Mouse (Mus musculus) G1E (cell line): ENCODE data around the gene Rai1. TPM values are rescaled to one million over a fixed set of nuclear protein-coding genes. Genes with fewer than 3 reads are reported as not detected.

Source experiments
- ATAC-seq: 2 replicates; pipeline ENCODE4 v1.8.0; 2016; ENCODE audit warnings: mild to moderate bottlenecking; ENCODE audit not compliant: insufficient number of reproducible peaks, poor library complexity, low FRiP score, severe bottlenecking; ENCODE audit errors: extremely low read depth
- DNase-seq: peaks from one replicate; pipeline ENCODE4 v3.0.0; 2012; ENCODE audit warnings: low spot score
- H3K27me3 ChIP-seq: 2 replicates; pipeline ENCODE4 v1.6.1; 2012; ENCODE audit warnings: mild to moderate bottlenecking, low read length, inconsistent platforms; ENCODE audit not compliant: insufficient read depth
- H3K36me3 ChIP-seq: replicated peaks from 2 replicates; pipeline ENCODE3; 2012; ENCODE audit warnings: mild to moderate bottlenecking, inconsistent platforms
- H3K4me1 ChIP-seq: 2 replicates; pipeline ENCODE4 v1.6.1; 2012; ENCODE audit warnings: low read depth, low read length, inconsistent platforms, mixed read lengths; ENCODE audit not compliant: insufficient read depth
- H3K4me3 ChIP-seq: 2 replicates; pipeline ENCODE4 v1.5.1; 2012; ENCODE audit warnings: low read depth, mild to moderate bottlenecking, inconsistent platforms, low read length, moderate library complexity, mixed read lengths
- H3K9me3 ChIP-seq: replicated peaks from 2 replicates; pipeline ENCODE4 v1.6.1; 2012; ENCODE audit warnings: inconsistent platforms
- CTCF ChIP-seq: IDR thresholded peaks from 2 replicates; pipeline ENCODE4 v1.5.1; 2012; ENCODE audit warnings: low read depth, low read length, inconsistent platforms, mixed read lengths
- GATA1 ChIP-seq: IDR thresholded peaks from 2 replicates; pipeline ENCODE4 v1.6.1; 2012; ENCODE audit warnings: borderline replicate concordance, low read length, inconsistent platforms, mixed read lengths
- GATA2 ChIP-seq: IDR thresholded peaks from 2 replicates; pipeline ENCODE4 v1.6.1; 2012; ENCODE audit warnings: low read depth, low read length, inconsistent platforms, borderline replicate concordance
- POLR2AphosphoS5 ChIP-seq: IDR thresholded peaks from 2 replicates; pipeline ENCODE4 v1.6.1; 2012; ENCODE audit warnings: low read depth, low read length, inconsistent platforms; ENCODE audit not compliant: insufficient replicate concordance
- TAL1 ChIP-seq: conservative IDR thresholded peaks from 2 replicates; pipeline ENCODE4 v1.6.1; 2012; ENCODE audit warnings: low read depth, low read length, inconsistent platforms, mixed read lengths
- polyA plus RNA-seq: library from polyadenylated mRNA; stranded (reverse); fragments of >175 nt; gene quantifications from 2 replicates; pipeline ENCODE4 v1.2.3, GENCODE M21; 2012
- total RNA-seq, 2 experiments: library from RNA; stranded (forward) in 1 of 2; stranded (reverse) in 1 of 2; fragments of 200-1000 nt in 1 of 2; fragments of >200 nt in 1 of 2; fragmentation: Nextera tagmentation in 1 of 2; gene quantifications; 2 replicates each; pipeline ENCODE4 v1.2.3; 2014 to 2017

The Rai1 gene
- total and polyA plus RNA-seq, 3 experiments = 10.3 to 107 (median 77.4) TPM

GRCm38 (mm10) chr11:60110386-60110785 is 5.6 kb downstream of the Rai1 start:
- no peak overlapping the region for H3K4me3 ChIP-seq
- H3K27me3 ChIP-seq = no peaks in the 10 kb centered on the region
- H3K36me3 ChIP-seq = peaks cover 63% of the 10 kb centered on the region
- TF ChIP-seq POLR2AphosphoS5 = no peak
- TF ChIP-seq TAL1 = no peak
- TF ChIP-seq CTCF = no peak
- TF ChIP-seq GATA1 = no peak
- no peak for TF ChIP-seq GATA2
- no peaks in the 10 kb centered on the region for H3K9me3 ChIP-seq
- ATAC-seq (no peak), DNase-seq (no peak)
- peaks cover 84% of the 10 kb centered on the region for H3K4me1 ChIP-seq

GRCm38 (mm10) chr11:60111576-60111975 is 6.8 kb downstream of the Rai1 start:
- TF ChIP-seq TAL1 = no peak
- no peak for TF ChIP-seq GATA2
- no peak for TF ChIP-seq GATA1
- TF ChIP-seq POLR2AphosphoS5 = no peak
- TF ChIP-seq CTCF = no peak
- ATAC-seq = no peak

GRCm38 (mm10) chr11:60113624-60114023 is 8.8 kb downstream of the Rai1 start:
- TF ChIP-seq GATA1 (no peak), TAL1 (no peak), GATA2 (no peak), POLR2AphosphoS5 (no peak), CTCF (no peak)
- H3K9me3 ChIP-seq = no peaks in the 10 kb centered on the region
- H3K36me3 ChIP-seq = peaks cover 66% of the 10 kb centered on the region
- DNase-seq = peak; percentile 40
- no peaks in the 10 kb centered on the region for H3K27me3 ChIP-seq
- peak overlapping the region; percentile 72 for H3K4me3 ChIP-seq
- ATAC-seq = no peak
- peaks cover 80% of the 10 kb centered on the region for H3K4me1 ChIP-seq

More at GRCm38 (mm10) chr11:60111576-60111975, 6.8 kb downstream of the Rai1 start:
- H3K36me3 ChIP-seq = peaks cover 64% of the 10 kb centered on the region
- no peak overlapping the region for H3K4me3 ChIP-seq
- no peak for DNase-seq
- peaks cover 92% of the 10 kb centered on the region for H3K4me1 ChIP-seq
- H3K27me3 ChIP-seq = no peaks in the 10 kb centered on the region
- no peaks in the 10 kb centered on the region for H3K9me3 ChIP-seq

GRCm38 (mm10) chr11:60114296-60115023 is 9.6 kb downstream of the Rai1 start:
- DNase-seq (peak; percentile 58), ATAC-seq (peak; percentile 40)
- H3K9me3 ChIP-seq = no peaks in the 10 kb centered on the region
- peaks cover 62% of the 10 kb centered on the region for H3K36me3 ChIP-seq
- TF ChIP-seq GATA1 (no peak), TAL1 (no peak), POLR2AphosphoS5 (no peak), GATA2 (no peak), CTCF (no peak)
- peak overlapping the region; percentile 72 for H3K4me3 ChIP-seq
- H3K4me1 ChIP-seq = peaks cover 75% of the 10 kb centered on the region
- no peaks in the 10 kb centered on the region for H3K27me3 ChIP-seq

- TF ChIP-seq GATA2 (no peak), POLR2AphosphoS5 (no peak), GATA1 (no peak), CTCF (no peak), TAL1 (no peak)
- peak; percentile 98 for DNase-seq
- H3K4me3 ChIP-seq = peak overlapping the region; percentile 72
- H3K27me3 ChIP-seq = no peaks in the 10 kb centered on the region
- peaks cover 62% of the 10 kb centered on the region for H3K36me3 ChIP-seq
- H3K4me1 ChIP-seq = peaks cover 72% of the 10 kb centered on the region
- no peaks in the 10 kb centered on the region for H3K9me3 ChIP-seq
- ATAC-seq = peak; percentile 86
Measured at GRCm38 (mm10) chr11:60115024-60115538, 10.3 kb downstream of the Rai1 start.

GRCm38 (mm10) chr11:60115638-60116276 is 10.9 kb downstream of the Rai1 start:
- no peak for TF ChIP-seq POLR2AphosphoS5
- TF ChIP-seq CTCF = no peak
- TF ChIP-seq GATA1 = no peak
- no peak for TF ChIP-seq TAL1
- no peak for TF ChIP-seq GATA2
- ATAC-seq (no peak), DNase-seq (peak; percentile 25)
- Histone ChIP-seq H3K36me3 (peaks cover 64% of the 10 kb centered on the region), H3K4me3 (peak overlapping the region; percentile 72), H3K4me1 (peaks cover 73% of the 10 kb centered on the region), H3K27me3 (no peaks in the 10 kb centered on the region), H3K9me3 (no peaks in the 10 kb centered on the region)
